In genomic region chr2:75555676-75556075, GRCm38 (mm10) we compare ENCODE assay signal across 15 mouse cellular contexts.
"Had no signal": no experiment of that assay in that cellular context is flagged by ENCODE, and none has a peak within 500 bp of the region (broad histone marks: within the 10 kb centered on the region; RNA-seq: fewer than 3 reads in every experiment).

No protein-coding gene starts in this region.

- H3K4me2 ChIP-seq: neural tube, embryonic 13.5 days; neural tube, embryonic 15.5 days; stomach, embryonic 15.5 days had no signal

- H3K9ac ChIP-seq: neural tube, embryonic 13.5 days; neural tube, embryonic 15.5 days; stomach, embryonic 15.5 days had no signal

- H3K36me3 ChIP-seq: neural tube, embryonic 13.5 days; neural tube, embryonic 15.5 days; stomach, embryonic 15.5 days had no signal

- H3K27me3 ChIP-seq: neural tube, embryonic 13.5 days; neural tube, embryonic 15.5 days; stomach, embryonic 15.5 days had no signal

- H3K4me3 ChIP-seq: neural tube, embryonic 13.5 days; neural tube, embryonic 15.5 days; stomach, embryonic 15.5 days had no signal

- H3K4me1 ChIP-seq: neural tube, embryonic 15.5 days had no signal

- H3K27ac ChIP-seq: neural tube, embryonic 13.5 days; neural tube, embryonic 15.5 days; stomach, embryonic 15.5 days; stomach, postnatal 0 days had no signal

- H3K9me3 ChIP-seq: neural tube, embryonic 13.5 days; neural tube, embryonic 15.5 days; stomach, embryonic 15.5 days had no signal

- DNase-seq: retina, postnatal 1 day; right cerebral cortex, adult 18-20 months; right cerebral cortex, postnatal 14 days; right cerebral cortex, postnatal 25 days; right cerebral cortex, postnatal 4 days; spleen, adult 18-20 months; thymus, adult 2 months; thymus, postnatal 14 days; thymus, postnatal 25 days; thymus, postnatal 36 days; thymus, postnatal 4 days had no signal
